ENCODE assay signal across 29 mouse cellular contexts in the genomic region with DNA sequence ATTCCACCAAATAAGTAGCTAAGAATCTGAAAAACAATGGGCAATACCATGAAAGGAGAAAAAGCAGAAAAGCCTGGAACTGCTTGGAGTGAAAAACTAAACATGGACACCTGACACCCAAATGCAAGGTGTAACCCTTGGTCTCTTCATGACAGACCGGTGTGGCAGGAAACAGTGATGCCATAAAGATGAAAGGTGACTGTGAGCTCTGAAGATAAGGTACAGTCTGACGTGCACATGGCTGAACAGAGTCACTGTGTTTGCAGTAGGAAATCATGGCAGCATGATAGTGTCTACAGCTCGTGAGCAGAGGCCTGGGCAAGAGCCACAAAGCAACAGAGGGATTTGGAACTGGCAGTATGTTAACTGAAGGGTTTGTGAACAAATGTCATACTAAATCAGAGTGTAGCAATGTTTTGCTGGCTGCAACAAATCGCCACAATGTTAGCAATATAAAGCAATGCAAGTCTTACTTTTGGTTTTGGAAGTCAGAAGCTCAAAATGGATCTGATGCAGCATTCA. TPM values are rescaled to one million over a fixed set of nuclear protein-coding genes. Genes with fewer than 3 reads are reported as not detected.
DNase-seq lines count a peak whose midpoint lies in the region; ATAC-seq and TF ChIP-seq lines count a peak whose summit lies in the region.
"Had no signal": no experiment of that assay in that cellular context is flagged by ENCODE, and none has a peak within 500 bp of the region (broad histone marks: within the 10 kb centered on the region; RNA-seq: fewer than 3 reads in every experiment).

No protein-coding gene starts in this region.

- 53% methylated on average over 4 of the region's 4 CpGs for WGBS in intestine, embryonic 15.5 days

- no peaks in the 10 kb centered on the region for H3K9me3 ChIP-seq in intestine, embryonic 15.5 days
- H3K9me3 ChIP-seq: embryonic facial prominence, embryonic 10.5 days; embryonic facial prominence, embryonic 13.5 days; forebrain, embryonic 13.5 days; heart, embryonic 12.5 days; heart, embryonic 15.5 days had no signal

- peak overlapping the region; percentile 73 for H3K27ac ChIP-seq in layer of hippocampus, adult 2 months
- no peak overlapping the region for H3K27ac ChIP-seq in intestine, embryonic 15.5 days
- H3K27ac ChIP-seq: embryonic facial prominence, embryonic 10.5 days; embryonic facial prominence, embryonic 13.5 days; forebrain, embryonic 13.5 days; gastrocnemius, adult 2 months; heart, embryonic 15.5 days; hindbrain, embryonic 14.5 days; hindbrain, postnatal 0 days had no signal

- ATAC-seq in CD4-positive, CD25-positive, alpha-beta regulatory T cell, adult 4 months, result no peak
- peak; percentile 88 for ATAC-seq in intestine, embryonic 15.5 days
- ATAC-seq: forebrain, embryonic 13.5 days; forebrain, embryonic 16.5 days; hindbrain, postnatal 0 days had no signal

- H3K4me2 ChIP-seq in intestine, embryonic 15.5 days (replicated peaks), result no peak overlapping the region
- H3K4me2 ChIP-seq: embryonic facial prominence, embryonic 13.5 days; forebrain, embryonic 13.5 days; heart, embryonic 12.5 days; heart, embryonic 15.5 days; hindbrain, embryonic 14.5 days had no signal

- no peaks in the 10 kb centered on the region for H3K36me3 ChIP-seq in intestine, embryonic 15.5 days
- H3K36me3 ChIP-seq: embryonic facial prominence, embryonic 10.5 days; embryonic facial prominence, embryonic 13.5 days; heart, embryonic 12.5 days; heart, embryonic 15.5 days had no signal

- no peak for TF ChIP-seq CTCF in layer of hippocampus, adult 2 months (conservative IDR thresholded peaks at IDR 0.05)

- no peaks in the 10 kb centered on the region for H3K27me3 ChIP-seq in intestine, embryonic 15.5 days (replicated peaks)
- H3K27me3 ChIP-seq: embryonic facial prominence, embryonic 13.5 days; forebrain, embryonic 13.5 days; heart, embryonic 12.5 days; heart, embryonic 15.5 days had no signal

- H3K4me1 ChIP-seq in intestine, embryonic 15.5 days (replicated peaks), result no peaks in the 10 kb centered on the region
- H3K4me1 ChIP-seq: embryonic facial prominence, embryonic 10.5 days; embryonic facial prominence, embryonic 13.5 days had no signal

- peak; percentile 2 for DNase-seq in CD4-positive, CD25-positive, alpha-beta regulatory T cell, adult 2 months (ENCODE audit: low read depth, low spot score)
- DNase-seq in layer of hippocampus, adult 2 months (ENCODE audit: low spot score in 2 of 2), result no peak
- DNase-seq in layer of hippocampus, adult 9-10 months (ENCODE audit: low spot score), result no peak
- DNase-seq in spleen, postnatal 36 days (ENCODE audit: low spot score in 2 of 2), result no peak
- DNase-seq in kidney, postnatal 14 days, result no peak
- DNase-seq: adrenal gland, adult 8-10 months; adrenal gland, postnatal 25 days; cerebellum, adult 11-12 months; cerebellum, adult 8-10 months; cerebellum, postnatal 10 days; cerebellum, postnatal 36 days; embryo, embryonic 11 days; gastrocnemius, adult 2 months; gastrocnemius, postnatal 14 days; heart, adult 18-20 months; heart, postnatal 10 days; heart, postnatal 4 days had no signal

- H3K4me3 ChIP-seq in layer of hippocampus, adult 2 months, result no peak overlapping the region
- H3K4me3 ChIP-seq in intestine, embryonic 15.5 days (replicated peaks), result no peak overlapping the region
- H3K4me3 ChIP-seq: embryonic facial prominence, embryonic 10.5 days; embryonic facial prominence, embryonic 13.5 days; erythroblast, embryonic 14.5 days; forebrain, embryonic 13.5 days; gastrocnemius, adult 2 months; heart, embryonic 12.5 days; heart, embryonic 15.5 days had no signal

- no peak overlapping the region for H3K9ac ChIP-seq in intestine, embryonic 15.5 days
- H3K9ac ChIP-seq: embryonic facial prominence, embryonic 13.5 days; forebrain, embryonic 13.5 days; heart, embryonic 12.5 days; heart, embryonic 15.5 days; hindbrain, embryonic 14.5 days had no signal

RNA-seq across cellular contexts. Expression of a gene that starts 34.0 kb away (rescaled TPM):
- polyA plus RNA-seq in CD4-positive, CD25-positive, alpha-beta regulatory T cell, adult 4 months (2017; shearing (Covaris generic)), result not detected
- total RNA-seq in layer of hippocampus, adult 2 months (2021), result 100 to 1,000 TPM; 150 to 155 TPM
- polyA plus RNA-seq in intestine, embryonic 15.5 days (2015; fragmentation: Nextera tagmentation; extraction: Ambion mirVana), result 0.48 and 0.58 TPM in 2 replicates
- total RNA-seq: MEL had no signal
- polyA plus RNA-seq: erythroblast, embryonic 14.5 days had no signal
